ENCODE assay signal across 8 mouse cellular contexts in genomic region chr5:43672177-43672911, GRCm38 (mm10). TPM values are rescaled to one million over a fixed set of nuclear protein-coding genes. Genes with fewer than 3 reads are reported as not detected.
DNase-seq lines count a peak whose midpoint lies in the region; ATAC-seq lines count a peak whose summit lies in the region.

No protein-coding gene starts in this region.

- peak overlapping the region; percentile 78 for H3K9ac ChIP-seq in embryonic facial prominence, embryonic 13.5 days
- peak overlapping the region; percentile 80 for H3K9ac ChIP-seq in limb, embryonic 11.5 days (ENCODE audit: low read length)
- peak overlapping the region; percentile 77 for H3K9ac ChIP-seq in midbrain, embryonic 13.5 days (replicated peaks)

- peak overlapping the region; percentile 55 for H3K4me3 ChIP-seq in embryonic facial prominence, embryonic 13.5 days
- peak overlapping the region; percentile 40 for H3K4me3 ChIP-seq in limb, embryonic 11.5 days (ENCODE audit: low read depth, low read length)
- peak overlapping the region; percentile 53 for H3K4me3 ChIP-seq in midbrain, embryonic 13.5 days (replicated peaks)

- peaks cover 12% of the 10 kb centered on the region for H3K36me3 ChIP-seq in embryonic facial prominence, embryonic 13.5 days
- no peaks in the 10 kb centered on the region for H3K36me3 ChIP-seq in limb, embryonic 11.5 days (ENCODE audit: control insufficient read depth, insufficient read depth, low read length)
- peaks cover 17% of the 10 kb centered on the region; the same call in 1 of the 2 replicates for H3K36me3 ChIP-seq in midbrain, embryonic 13.5 days

- H3K27me3 ChIP-seq in embryonic facial prominence, embryonic 13.5 days: no peaks in the 10 kb centered on the region
- H3K27me3 ChIP-seq in limb, embryonic 11.5 days (ENCODE audit: control insufficient read depth, insufficient read depth, low read length): no peaks in the 10 kb centered on the region
- H3K27me3 ChIP-seq in midbrain, embryonic 13.5 days: no peaks in the 10 kb centered on the region

- no peaks in the 10 kb centered on the region for H3K9me3 ChIP-seq in embryonic facial prominence, embryonic 13.5 days
- no peaks in the 10 kb centered on the region for H3K9me3 ChIP-seq in limb, embryonic 11.5 days (ENCODE audit: control insufficient read depth, low read length)
- H3K9me3 ChIP-seq in midbrain, embryonic 13.5 days: no peaks in the 10 kb centered on the region

- H3K4me2 ChIP-seq in embryonic facial prominence, embryonic 13.5 days: peak overlapping the region; percentile 66
- peak overlapping the region; percentile 64 for H3K4me2 ChIP-seq in limb, embryonic 11.5 days (ENCODE audit: low read depth, severe bottlenecking)
- H3K4me2 ChIP-seq in midbrain, embryonic 13.5 days (replicated peaks): peak overlapping the region; percentile 62

- ATAC-seq in embryonic facial prominence, embryonic 13.5 days (ENCODE audit: insufficient number of reproducible peaks, insufficient read depth, low FRiP score, low TSS enrichment, low read depth): peak; percentile 89
- ATAC-seq in limb, embryonic 11.5 days (ENCODE audit: insufficient number of reproducible peaks, low FRiP score, low TSS enrichment, low read depth): peak; percentile 93
- ATAC-seq in midbrain, embryonic 13.5 days: peak; percentile 95

- peak; percentile 95 for DNase-seq in 3T3-L1 (ENCODE audit: low read depth, low spot score)
- DNase-seq in adrenal gland, postnatal 4 days (ENCODE audit: low spot score in 2 of 2): peak; percentile 38 to 60
- peak; percentile 74 for DNase-seq in heart, adult 8-10 months (ENCODE audit: low spot score)
- peak; percentile 79 to 85 for DNase-seq in kidney, adult 8-10 months
- peak; percentile 85 for DNase-seq in limb, embryonic 11.5 days (ENCODE audit: low spot score)
- peak; percentile 4 to 16 for DNase-seq in spleen, postnatal 36 days (ENCODE audit: low spot score in 2 of 2)

- peaks cover 10% of the 10 kb centered on the region for H3K4me1 ChIP-seq in embryonic facial prominence, embryonic 13.5 days
- H3K4me1 ChIP-seq in limb, embryonic 11.5 days (ENCODE audit: control insufficient read depth, insufficient read depth, low read length): peaks cover 5% of the 10 kb centered on the region; the same call in 1 of the 2 replicates
- peaks cover 11% of the 10 kb centered on the region for H3K4me1 ChIP-seq in midbrain, embryonic 13.5 days (replicated peaks)

- peak overlapping the region; percentile 92 for H3K27ac ChIP-seq in embryonic facial prominence, embryonic 13.5 days
- peak overlapping the region; percentile 89 for H3K27ac ChIP-seq in limb, embryonic 11.5 days (replicated peaks; ENCODE audit: low read depth, low read length)
- peak overlapping the region; percentile 89 for H3K27ac ChIP-seq in midbrain, embryonic 13.5 days

- WGBS in embryonic facial prominence, embryonic 13.5 days: under 1% methylated on average over 12 of the region's 12 CpGs
- WGBS in limb, embryonic 11.5 days: under 1% methylated on average over 12 of the region's 12 CpGs
- WGBS in midbrain, embryonic 13.5 days: 0% methylated on average over 12 of the region's 12 CpGs

RNA-seq across cellular contexts. Expression of gene Cc2d2a, which starts 10.2 kb away (rescaled TPM):
- total RNA-seq in adrenal gland, postnatal 4 days (2021): 10 to 100 TPM; 28.0 to 28.4 TPM
- 13.7 and 15.1 TPM in 2 replicates for polyA plus RNA-seq in embryonic facial prominence, embryonic 13.5 days (2015; fragmentation: Nextera tagmentation; extraction: Ambion mirVana)
- total RNA-seq in heart, adult 8-10 months (2022): 10 to 100 TPM in 2 of 4 experiments, 1 to 10 TPM in 2; 6.8 to 10.3 (median 8.7) TPM
- polyA plus RNA-seq in limb, embryonic 11.5 days (2014; fragmentation: Nextera tagmentation; extraction: Ambion mirVana): 8.2 and 9.3 TPM in 2 replicates
- polyA plus RNA-seq in midbrain, embryonic 13.5 days (2015; fragmentation: Nextera tagmentation; extraction: Ambion mirVana): 9.8 and 10.2 TPM in 2 replicates

Comparison
In these comparisons a context has a peak if more than half of its experiments do, and no peak if none do; other contexts are left out.
1. Peak in every context shown above with its lines: DNase-seq, ATAC-seq, H3K4me3 ChIP-seq and H3K27ac ChIP-seq.
2. DNase-seq: peak in every context shown above with its lines; median percentile 95 in 3T3-L1; 85 in limb, embryonic 11.5 days; 82 in kidney, adult 8-10 months; 74 in heart, adult 8-10 months; 49 in adrenal gland, postnatal 4 days; 10 in spleen, postnatal 36 days.